Mouse (Mus musculus): Measurements from ENCODE around the gene Zfp619. TPM values are rescaled to one million over a fixed set of nuclear protein-coding genes. Genes with fewer than 3 reads are reported as not detected.
A peak's percentile ranks its signal among the peaks of the same experiment; 100 is the strongest.

The Zfp619 gene
- polyA plus RNA-seq, 1 experiment from 2014 or later = 2.9 TPM

DNA sequence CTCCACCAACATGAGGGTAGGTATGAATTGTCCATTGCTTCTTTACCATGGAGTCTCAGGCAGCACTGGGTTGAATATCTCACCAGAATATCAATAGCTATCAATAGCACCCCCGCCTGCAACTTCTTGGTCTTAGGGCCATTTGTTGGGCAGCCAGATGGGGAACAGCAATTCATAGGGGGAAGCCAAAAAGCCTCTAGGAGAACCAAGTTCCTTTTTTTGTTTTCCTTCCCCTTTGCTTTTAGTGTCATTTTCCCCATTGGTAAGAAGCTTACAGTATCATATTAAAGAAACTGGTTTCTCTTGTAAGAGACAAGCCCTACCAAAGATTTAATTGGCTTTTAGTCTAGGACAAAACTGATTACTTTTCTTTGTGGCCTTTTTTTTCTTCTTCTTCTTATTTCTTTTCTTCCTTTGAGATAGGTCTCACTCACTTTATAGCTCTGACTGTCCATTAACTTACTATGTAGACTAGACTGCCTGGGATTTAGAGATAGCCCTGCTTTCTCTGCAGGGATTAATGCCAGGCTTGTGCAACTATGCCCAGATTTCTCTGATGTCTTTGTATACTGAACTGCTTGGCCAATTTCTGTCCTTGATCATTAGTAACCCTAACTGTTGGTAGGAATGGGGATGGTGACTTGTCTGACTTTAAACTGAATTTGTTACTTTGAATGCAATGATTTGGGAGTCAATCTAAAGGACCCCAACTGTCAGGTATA is 6.3 kb downstream of the Zfp619 start:
- no peak overlapping the region for H3K27ac ChIP-seq (replicated peaks; ENCODE audit: low read depth, low read length)
- no peak overlapping the region for H3K4me2 ChIP-seq (ENCODE audit: low read depth, low read length)
- WGBS = 100% methylated on average over 1 of the region's 1 CpGs
- no peak overlapping the region for H3K4me3 ChIP-seq (ENCODE audit: low read depth, low read length)
- no peaks in the 10 kb centered on the region for H3K27me3 ChIP-seq (replicated peaks; ENCODE audit: control insufficient read depth, insufficient read depth, low read length)
- H3K9me3 ChIP-seq (ENCODE audit: control insufficient read depth, low read length) = no peaks in the 10 kb centered on the region
- H3K36me3 ChIP-seq (ENCODE audit: control insufficient read depth, insufficient read depth, low read length) = no peaks in the 10 kb centered on the region
- H3K4me1 ChIP-seq (ENCODE audit: control insufficient read depth, insufficient read depth, low read length) = no peaks in the 10 kb centered on the region
- no peak overlapping the region for H3K9ac ChIP-seq (ENCODE audit: low read depth, low read length)
- no peak for ATAC-seq (ENCODE audit: low read depth)
- DNase-seq (ENCODE audit: low spot score) = no peak

DNA sequence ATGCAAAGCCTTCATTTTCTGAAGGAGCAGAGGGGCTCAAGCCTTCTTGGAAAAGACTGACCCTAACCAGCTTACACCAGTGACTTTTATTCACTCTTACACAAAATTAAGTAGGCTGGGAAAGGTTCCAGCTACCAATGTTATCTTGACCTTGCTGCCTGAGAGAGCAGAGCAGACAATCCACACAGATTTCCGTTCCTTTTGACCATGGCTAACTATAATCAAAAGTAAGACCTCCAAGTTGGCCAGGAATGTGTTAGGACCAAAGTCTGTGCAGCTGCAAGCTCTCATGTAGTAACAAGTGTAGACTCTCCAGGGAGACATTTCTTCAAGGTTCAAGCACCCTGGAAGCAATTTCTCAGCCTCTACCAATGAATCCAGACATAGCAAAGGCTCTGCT is 25.6 kb downstream of the Zfp619 start:
- H3K4me3 ChIP-seq (ENCODE audit: low read depth, low read length) = no peak overlapping the region
- WGBS = 86% methylated on average over 1 of the region's 1 CpGs
- H3K9me3 ChIP-seq (ENCODE audit: control insufficient read depth, low read length) = no peaks in the 10 kb centered on the region
- H3K9ac ChIP-seq (ENCODE audit: low read depth, low read length) = no peak overlapping the region
- H3K36me3 ChIP-seq (ENCODE audit: control insufficient read depth, insufficient read depth, low read length) = 0 out of 2 replicates have a peak, but pooled peaks cover 3% of the 10 kb centered on the region
- H3K27ac ChIP-seq (replicated peaks; ENCODE audit: low read depth, low read length) = no peak overlapping the region
- no peak overlapping the region for H3K4me2 ChIP-seq (ENCODE audit: low read depth, low read length)
- no peaks in the 10 kb centered on the region for H3K27me3 ChIP-seq (replicated peaks; ENCODE audit: control insufficient read depth, insufficient read depth, low read length)
- ATAC-seq (ENCODE audit: low read depth) (no peak), DNase-seq (ENCODE audit: low spot score) (no peak)
- no peaks in the 10 kb centered on the region for H3K4me1 ChIP-seq (ENCODE audit: control insufficient read depth, insufficient read depth, low read length)

DNA sequence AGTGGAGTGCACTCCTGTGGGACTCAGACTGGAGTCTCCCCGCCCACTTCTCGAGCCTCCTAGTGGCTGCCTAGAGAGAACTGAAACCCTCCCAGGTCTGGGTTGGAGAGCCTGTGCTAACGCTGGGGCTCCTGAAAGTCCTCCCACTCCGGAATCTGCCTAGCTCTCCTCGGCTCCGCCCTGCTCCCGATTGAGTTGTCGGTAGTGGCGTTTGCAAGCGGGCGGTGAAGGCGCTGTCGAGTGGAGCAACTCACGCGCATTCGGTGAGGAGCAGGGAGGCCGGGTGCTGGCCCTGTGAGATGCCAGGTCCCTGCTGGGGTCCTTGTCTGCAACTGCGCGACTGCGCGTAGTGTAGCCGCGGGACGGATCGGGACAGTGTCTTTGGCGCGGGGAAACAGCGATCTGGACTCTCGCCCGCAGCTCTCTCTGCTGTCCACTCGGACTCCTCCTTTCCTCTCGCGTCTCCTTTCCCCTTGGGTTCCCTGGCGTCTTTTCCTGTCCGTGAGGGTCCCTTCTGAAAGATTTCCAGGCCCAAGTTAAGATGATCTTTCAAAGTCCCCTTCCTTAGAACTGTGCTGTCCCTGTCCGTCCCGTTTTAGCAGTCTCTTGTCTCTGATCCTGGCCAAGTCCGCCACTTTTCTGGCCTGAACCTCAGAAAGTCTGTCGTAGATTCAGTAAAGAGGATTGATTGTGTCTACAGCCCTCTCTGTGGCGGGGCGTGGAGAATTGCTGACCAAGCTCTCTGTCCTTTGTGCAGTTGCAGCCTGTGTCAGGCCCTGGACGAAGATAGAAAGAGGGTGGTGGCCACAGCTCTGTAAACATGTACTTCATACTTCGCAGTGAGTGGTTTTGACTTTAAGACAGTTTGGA is 26.9 kb downstream of the Zfp619 start:
- H3K4me2 ChIP-seq (ENCODE audit: low read depth, low read length) = peak overlapping the region; percentile 65
- peak overlapping the region; percentile 87 for H3K9ac ChIP-seq (ENCODE audit: low read depth, low read length)
- WGBS = under 1% methylated on average over 32 of the region's 43 CpGs
- H3K36me3 ChIP-seq (ENCODE audit: control insufficient read depth, insufficient read depth, low read length) = 0 out of 2 replicates have a peak, but pooled peaks cover 3% of the 10 kb centered on the region
- peak overlapping the region; percentile 96 for H3K27ac ChIP-seq (replicated peaks; ENCODE audit: low read depth, low read length)
- peak overlapping the region; percentile 55 for H3K4me3 ChIP-seq (ENCODE audit: low read depth, low read length)
- ATAC-seq (ENCODE audit: low read depth) (peak; percentile 99), DNase-seq (ENCODE audit: low spot score) (peak; percentile 97)
- H3K9me3 ChIP-seq (ENCODE audit: control insufficient read depth, low read length) = no peaks in the 10 kb centered on the region
- H3K4me1 ChIP-seq (ENCODE audit: control insufficient read depth, insufficient read depth, low read length) = no peaks in the 10 kb centered on the region
- no peaks in the 10 kb centered on the region for H3K27me3 ChIP-seq (replicated peaks; ENCODE audit: control insufficient read depth, insufficient read depth, low read length)

DNA sequence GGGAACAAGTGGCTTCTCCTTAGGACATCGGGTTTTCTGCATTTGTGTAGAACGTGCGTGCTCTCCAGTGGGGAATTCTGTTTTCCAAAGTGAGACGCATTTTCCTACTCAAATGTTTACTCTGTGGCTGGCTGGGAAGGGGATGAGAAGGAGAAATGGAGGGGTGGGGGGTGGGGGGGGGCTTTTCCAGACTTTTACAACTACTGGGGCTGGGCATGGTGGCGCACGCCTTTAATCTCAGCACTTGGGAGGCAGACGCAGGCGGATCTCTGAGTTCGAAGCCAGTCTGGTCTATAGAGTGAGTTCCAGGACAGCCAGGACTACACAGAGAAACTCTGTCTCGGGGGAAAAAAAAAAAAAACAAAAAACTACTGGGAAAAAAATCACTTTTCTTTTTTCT is 27.6 kb downstream of the Zfp619 start:
- no peaks in the 10 kb centered on the region for H3K4me1 ChIP-seq (ENCODE audit: control insufficient read depth, insufficient read depth, low read length)
- no peak for ATAC-seq (ENCODE audit: low read depth)
- no peaks in the 10 kb centered on the region for H3K9me3 ChIP-seq (ENCODE audit: control insufficient read depth, low read length)
- WGBS = 42% methylated on average over 10 of the region's 10 CpGs
- H3K4me2 ChIP-seq (ENCODE audit: low read depth, low read length) = peak overlapping the region; percentile 65
- 0 out of 2 replicates have a peak, but pooled peaks cover 3% of the 10 kb centered on the region for H3K36me3 ChIP-seq (ENCODE audit: control insufficient read depth, insufficient read depth, low read length)
- peak overlapping the region; percentile 87 for H3K9ac ChIP-seq (ENCODE audit: low read depth, low read length)
- no peak for DNase-seq (ENCODE audit: low spot score)
- H3K27me3 ChIP-seq (replicated peaks; ENCODE audit: control insufficient read depth, insufficient read depth, low read length) = no peaks in the 10 kb centered on the region
- H3K27ac ChIP-seq (replicated peaks; ENCODE audit: low read depth, low read length) = peak overlapping the region; percentile 96
- peak overlapping the region; percentile 55 for H3K4me3 ChIP-seq (ENCODE audit: low read depth, low read length)

DNA sequence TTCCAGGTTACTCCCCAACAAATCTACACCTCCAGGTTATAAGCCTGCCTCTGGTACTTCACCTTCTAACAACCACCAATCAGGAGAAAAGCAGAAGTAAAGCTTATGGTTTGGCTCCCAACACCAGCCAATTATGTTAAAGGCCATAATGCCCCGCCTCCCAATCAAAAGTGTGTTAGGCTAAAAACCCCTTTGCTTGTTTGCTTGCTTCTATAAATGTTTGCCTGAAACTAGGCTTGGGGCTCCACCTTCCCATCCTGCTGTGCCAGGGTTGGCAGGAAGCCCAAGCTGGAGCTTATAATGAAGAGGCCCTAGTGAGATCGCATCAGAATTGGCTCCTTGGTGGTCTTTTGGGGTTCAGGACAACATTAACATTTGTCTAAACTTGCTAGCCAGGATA is 31.8 kb downstream of the Zfp619 start:
- Histone ChIP-seq H3K9ac (ENCODE audit: low read depth, low read length) (no peak overlapping the region), H3K4me2 (ENCODE audit: low read depth, low read length) (no peak overlapping the region), H3K27ac (replicated peaks; ENCODE audit: low read depth, low read length) (no peak overlapping the region), H3K4me1 (ENCODE audit: control insufficient read depth, insufficient read depth, low read length) (peaks cover 9% of the 10 kb centered on the region; the same call in 1 of the 2 replicates), H3K36me3 (ENCODE audit: control insufficient read depth, insufficient read depth, low read length) (0 out of 2 replicates have a peak, but pooled peaks cover 3% of the 10 kb centered on the region), H3K4me3 (ENCODE audit: low read depth, low read length) (no peak overlapping the region), H3K9me3 (ENCODE audit: control insufficient read depth, low read length) (no peaks in the 10 kb centered on the region), H3K27me3 (replicated peaks; ENCODE audit: control insufficient read depth, insufficient read depth, low read length) (no peaks in the 10 kb centered on the region)
- WGBS = 83% methylated on average over 2 of the region's 2 CpGs
- ATAC-seq (ENCODE audit: low read depth) = no peak
- DNase-seq (ENCODE audit: low spot score) = peak; percentile 29

DNA sequence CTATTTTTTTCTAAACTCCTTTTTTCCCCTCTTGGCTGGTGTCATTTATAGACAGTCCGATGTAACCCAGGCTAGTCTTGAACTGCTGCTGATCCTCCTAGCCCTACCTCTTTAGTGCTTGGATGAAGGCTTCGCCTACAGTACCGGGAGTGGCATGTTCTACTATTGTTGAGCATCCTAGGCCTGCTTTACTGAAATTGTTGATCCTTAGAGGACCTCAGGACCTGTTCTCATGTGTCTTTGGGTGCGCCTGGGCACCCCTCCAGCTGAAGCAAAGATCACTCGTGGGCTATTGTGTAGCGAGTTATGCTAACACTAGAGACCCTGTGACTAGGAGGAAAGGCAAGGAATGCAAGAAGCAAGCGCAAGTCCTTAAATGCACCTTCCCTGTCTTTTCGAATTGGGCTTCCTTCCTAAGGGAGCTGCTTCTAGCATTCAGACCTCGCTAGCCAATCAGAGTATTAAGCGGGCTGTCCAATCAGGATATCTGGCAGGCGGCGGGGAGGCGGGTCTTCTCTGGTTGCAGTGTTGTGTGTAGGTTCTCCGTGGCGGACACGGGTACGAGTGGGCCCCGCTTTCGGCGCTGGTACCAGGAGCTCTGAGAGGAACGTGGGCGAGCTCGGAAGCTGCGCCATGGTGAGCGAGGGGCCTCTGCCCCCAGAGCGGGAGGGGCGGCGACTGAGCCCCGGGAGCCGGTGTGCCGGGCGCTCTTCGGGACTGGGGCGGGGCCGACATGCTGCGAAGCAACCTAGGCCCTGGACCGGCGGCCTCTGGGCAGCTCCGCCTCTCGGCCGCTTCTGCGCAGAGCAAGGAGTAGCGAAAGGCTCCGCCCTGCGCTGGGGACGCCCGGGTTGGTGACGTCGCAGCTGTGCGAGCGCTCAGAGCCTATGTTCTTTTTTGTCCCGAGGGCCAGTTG is 34.7 kb downstream of the Zfp619 start:
- Histone ChIP-seq H3K27me3 (replicated peaks; ENCODE audit: control insufficient read depth, insufficient read depth, low read length) (no peaks in the 10 kb centered on the region), H3K36me3 (ENCODE audit: control insufficient read depth, insufficient read depth, low read length) (peaks cover 23% of the 10 kb centered on the region), H3K4me2 (ENCODE audit: low read depth, low read length) (peak overlapping the region; percentile 72), H3K4me3 (ENCODE audit: low read depth, low read length) (peak overlapping the region; percentile 75), H3K9ac (ENCODE audit: low read depth, low read length) (peak overlapping the region; percentile 89), H3K27ac (replicated peaks; ENCODE audit: low read depth, low read length) (peak overlapping the region; percentile 97), H3K4me1 (ENCODE audit: control insufficient read depth, insufficient read depth, low read length) (peaks cover 9% of the 10 kb centered on the region; the same call in 1 of the 2 replicates), H3K9me3 (ENCODE audit: control insufficient read depth, low read length) (no peaks in the 10 kb centered on the region)
- peak; percentile 100 for ATAC-seq (ENCODE audit: low read depth)
- DNase-seq (ENCODE audit: low spot score) = peak; percentile 98
- 4% methylated on average over 42 of the region's 52 CpGs for WGBS

DNA sequence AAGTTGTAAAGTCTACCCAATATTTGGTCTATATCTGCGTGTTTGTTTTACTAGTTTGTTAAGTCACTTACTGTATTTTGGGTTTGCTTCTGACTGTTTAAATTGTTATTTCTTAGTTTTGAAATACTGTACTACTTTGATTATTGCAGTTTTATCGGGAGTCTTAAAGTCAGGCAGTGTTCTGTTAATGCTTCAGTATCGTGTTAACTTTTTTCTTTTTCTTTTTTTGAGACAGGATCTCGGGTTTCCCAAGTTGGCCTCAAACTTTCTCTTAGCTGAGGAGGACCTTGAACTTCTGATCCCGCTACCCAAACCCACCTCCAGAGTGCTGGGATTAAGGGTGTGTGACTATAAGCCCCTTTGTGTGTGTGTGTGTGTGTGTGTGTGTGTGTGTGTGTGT is 35.4 kb downstream of the Zfp619 start:
- Histone ChIP-seq H3K27me3 (replicated peaks; ENCODE audit: control insufficient read depth, insufficient read depth, low read length) (no peaks in the 10 kb centered on the region), H3K9ac (ENCODE audit: low read depth, low read length) (peak overlapping the region; percentile 89), H3K27ac (replicated peaks; ENCODE audit: low read depth, low read length) (peak overlapping the region; percentile 97), H3K4me1 (ENCODE audit: control insufficient read depth, insufficient read depth, low read length) (peaks cover 9% of the 10 kb centered on the region; the same call in 1 of the 2 replicates), H3K4me3 (ENCODE audit: low read depth, low read length) (peak overlapping the region; percentile 75), H3K4me2 (ENCODE audit: low read depth, low read length) (peak overlapping the region; percentile 72), H3K36me3 (ENCODE audit: control insufficient read depth, insufficient read depth, low read length) (peaks cover 31% of the 10 kb centered on the region), H3K9me3 (ENCODE audit: control insufficient read depth, low read length) (no peaks in the 10 kb centered on the region)
- no peak for ATAC-seq (ENCODE audit: low read depth)
- DNase-seq (ENCODE audit: low spot score) = peak; percentile 10
- 6% methylated on average over 5 of the region's 5 CpGs for WGBS

DNA sequence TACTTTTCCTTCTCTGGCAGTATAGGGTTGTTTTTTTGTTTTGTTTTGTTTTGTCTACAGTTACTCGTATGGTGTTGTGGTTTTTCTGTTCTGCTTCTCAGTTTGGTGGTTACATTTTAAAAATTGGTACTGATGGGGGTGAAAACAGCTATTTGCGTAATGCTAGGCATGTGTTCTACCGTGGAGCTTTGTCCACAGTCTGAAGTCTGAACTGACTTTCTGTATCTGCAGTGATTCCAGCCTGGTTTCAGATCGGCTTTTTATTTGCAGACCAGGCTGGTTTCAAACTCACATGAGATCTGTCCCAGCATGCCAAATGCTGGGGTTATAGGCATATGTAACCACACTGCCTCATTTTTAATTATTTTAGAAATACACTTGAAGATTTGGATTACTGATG is 36.3 kb downstream of the Zfp619 start:
- DNase-seq (ENCODE audit: low spot score) = no peak
- peak overlapping the region; percentile 72; the same call in 1 of the 2 replicates for H3K4me2 ChIP-seq (ENCODE audit: low read depth, low read length)
- no peak for ATAC-seq (ENCODE audit: low read depth)
- no peak overlapping the region for H3K27ac ChIP-seq (replicated peaks; ENCODE audit: low read depth, low read length)
- peaks cover 34% of the 10 kb centered on the region for H3K36me3 ChIP-seq (ENCODE audit: control insufficient read depth, insufficient read depth, low read length)
- H3K27me3 ChIP-seq (replicated peaks; ENCODE audit: control insufficient read depth, insufficient read depth, low read length) = no peaks in the 10 kb centered on the region
- no peak overlapping the region; the same call in 1 of the 2 replicates for H3K9ac ChIP-seq (ENCODE audit: low read depth, low read length)
- 79% methylated on average over 4 of the region's 4 CpGs for WGBS
- H3K4me1 ChIP-seq (ENCODE audit: control insufficient read depth, insufficient read depth, low read length) = peaks cover 9% of the 10 kb centered on the region; the same call in 1 of the 2 replicates
- no peaks in the 10 kb centered on the region for H3K9me3 ChIP-seq (ENCODE audit: control insufficient read depth, low read length)
- H3K4me3 ChIP-seq (ENCODE audit: low read depth, low read length) = no peak overlapping the region
